Mouse (Mus musculus): Measurements from ENCODE around the gene Tmem211.

The Tmem211 gene

DNA sequence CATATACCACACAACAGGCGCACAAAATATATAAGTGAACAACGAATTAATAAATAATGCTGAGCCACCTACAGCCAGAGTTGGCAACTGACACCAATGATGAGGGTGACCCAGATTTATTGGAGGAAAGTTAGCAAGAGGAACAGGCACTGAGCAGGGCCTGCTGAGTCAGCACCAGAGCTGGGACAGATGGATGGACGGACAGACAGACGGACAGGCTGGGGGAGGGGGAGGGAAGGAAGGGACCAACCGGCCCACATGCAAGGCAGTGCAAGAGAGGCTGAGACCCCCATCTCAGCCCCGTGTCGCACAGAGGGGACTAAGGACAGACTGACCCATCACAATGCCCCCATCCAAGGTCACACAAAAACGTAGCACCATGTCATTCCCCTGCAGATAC, 12.7 kb upstream of the Tmem211 start:
- DNase-seq: no peak

DNA sequence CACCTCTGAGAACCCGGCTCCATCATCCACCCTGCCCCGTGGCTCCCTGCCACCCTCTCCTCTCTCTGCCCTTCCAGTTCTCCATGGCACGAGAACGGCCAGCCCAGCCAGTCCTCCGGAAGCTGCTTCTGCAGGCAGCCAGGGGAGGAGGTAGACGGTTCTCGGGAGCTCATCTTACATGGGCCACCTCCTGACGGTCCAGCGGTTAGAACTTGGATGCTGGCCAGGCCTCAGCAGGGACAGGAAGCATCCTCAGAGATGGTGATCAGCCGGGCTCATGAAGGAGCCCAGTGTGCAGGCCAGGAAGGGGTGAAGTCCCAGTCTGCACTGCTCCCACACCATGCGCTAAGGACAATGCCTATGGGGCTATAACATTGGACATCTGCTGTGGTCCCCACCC, 12.3 kb upstream of the Tmem211 start:
- DNase-seq: no peak

DNA sequence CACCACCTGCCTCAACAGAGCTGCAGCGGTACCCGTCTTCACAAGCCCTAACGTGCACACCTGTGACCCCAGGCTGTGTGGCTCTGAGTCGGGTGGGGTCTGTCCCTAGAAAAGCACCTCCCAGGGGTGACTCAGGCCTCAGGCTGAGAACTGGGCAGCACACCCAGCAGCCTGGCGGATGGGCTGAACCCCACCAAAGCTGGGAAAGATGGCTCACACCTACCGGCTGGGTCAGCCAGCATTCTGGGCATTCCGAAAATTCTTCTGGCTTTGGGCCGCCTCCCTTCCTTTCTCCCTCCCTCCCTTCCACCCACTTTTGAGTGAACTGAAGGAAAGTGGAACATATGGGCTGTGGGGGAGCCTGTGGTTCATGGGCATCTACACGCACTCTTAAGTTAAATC, 11.1 kb upstream of the Tmem211 start:
- no peak for DNase-seq

DNA sequence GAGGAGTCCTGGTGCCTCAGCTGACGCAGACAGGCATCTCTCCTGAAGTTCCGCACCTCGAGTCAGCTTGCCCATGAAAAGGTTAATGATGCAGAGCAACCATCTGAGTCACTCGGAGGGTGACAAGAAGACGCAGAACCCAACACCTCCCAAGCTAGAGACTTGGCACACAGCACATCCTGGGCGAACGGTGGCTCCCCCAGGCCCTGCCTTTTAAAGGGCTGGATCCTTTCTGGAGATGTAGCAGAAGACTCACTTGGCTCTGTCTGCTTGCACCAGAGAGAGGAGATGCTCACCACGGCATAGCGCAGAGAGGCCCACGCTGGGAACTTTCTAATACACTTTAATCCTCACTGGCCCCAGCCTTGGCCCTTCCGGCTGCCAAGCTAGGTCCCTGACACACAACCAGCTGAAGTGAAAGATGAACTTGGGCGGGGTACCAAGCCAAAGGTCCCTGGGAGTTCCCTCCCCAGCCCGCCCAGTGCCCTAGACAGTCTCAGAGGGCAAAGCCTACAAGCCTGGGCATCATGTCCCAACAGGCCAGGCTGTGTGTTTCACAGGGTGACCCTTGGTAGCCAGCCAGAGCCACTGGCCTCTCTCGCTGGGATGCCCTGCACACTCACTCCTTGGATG, 10.3 kb upstream of the Tmem211 start:
- no peak for DNase-seq

DNA sequence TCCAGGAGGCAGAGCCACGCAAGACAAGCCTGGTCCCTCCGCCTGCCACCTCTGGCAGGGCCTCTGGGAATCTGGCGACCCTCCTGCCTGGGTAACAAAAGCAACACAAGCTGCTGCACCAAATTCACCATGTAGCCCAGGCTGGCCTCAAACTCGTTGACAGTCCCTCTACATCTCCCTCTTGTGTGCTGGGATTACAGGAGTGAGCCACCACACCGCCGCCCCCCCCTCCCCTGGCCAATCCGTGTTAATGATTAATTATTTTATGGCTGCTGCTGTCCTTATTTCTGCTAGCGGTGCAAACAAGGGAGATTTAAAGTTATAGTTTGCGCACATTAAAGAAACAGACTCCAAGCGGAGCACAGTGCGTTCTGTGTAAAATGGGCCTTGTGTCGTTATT, 9.6 kb upstream of the Tmem211 start:
- DNase-seq: no peak

DNA sequence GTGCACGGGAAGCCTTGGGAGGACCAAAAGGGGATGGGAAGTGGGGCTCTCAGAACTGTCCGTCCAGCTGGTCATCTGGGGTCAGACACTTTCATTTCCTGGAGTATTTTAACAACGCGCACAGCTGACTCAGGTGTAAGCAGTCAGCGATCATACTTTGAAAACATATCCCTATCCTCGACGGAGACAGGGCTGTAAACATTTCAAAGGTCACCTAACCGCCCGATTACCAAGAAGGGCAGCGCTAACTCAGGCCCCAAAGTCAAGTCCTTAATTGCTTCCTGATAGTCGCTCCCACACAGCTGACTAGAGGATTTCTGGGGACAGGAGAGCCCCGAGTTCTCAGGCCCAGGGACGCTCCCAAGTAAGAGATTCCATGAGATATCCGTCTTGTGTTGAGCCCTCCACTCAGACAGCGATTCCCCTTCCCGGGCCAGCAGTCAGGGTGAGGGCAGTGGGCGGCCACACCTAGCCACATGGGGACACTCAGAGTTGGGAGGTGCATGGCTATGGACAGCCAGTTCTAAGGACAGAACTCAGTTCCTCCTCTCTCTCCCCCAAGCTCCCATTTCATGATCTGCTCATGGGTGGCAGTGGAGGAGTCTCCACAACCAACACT, 8.0 kb upstream of the Tmem211 start:
- no peak for DNase-seq

DNA sequence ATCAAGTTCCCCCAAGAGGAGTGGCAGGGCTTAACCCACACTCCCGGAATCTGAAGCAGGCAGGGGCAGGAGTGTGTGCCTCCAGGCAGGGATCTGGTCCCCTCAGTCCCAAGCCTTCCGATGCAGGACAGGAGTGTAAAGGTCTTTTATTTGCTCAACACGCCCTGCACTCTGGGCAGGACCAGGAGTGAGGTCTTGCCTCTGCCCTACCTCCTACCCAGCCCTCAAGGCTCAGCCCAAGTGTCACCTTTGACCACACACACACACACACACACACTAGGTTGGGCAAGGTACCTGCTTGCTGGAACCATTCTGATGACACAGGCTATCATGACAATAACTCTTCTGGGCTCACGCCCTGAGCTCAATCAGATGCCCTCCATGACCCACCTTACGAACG, 7.3 kb upstream of the Tmem211 start:
- no peak for DNase-seq

DNA sequence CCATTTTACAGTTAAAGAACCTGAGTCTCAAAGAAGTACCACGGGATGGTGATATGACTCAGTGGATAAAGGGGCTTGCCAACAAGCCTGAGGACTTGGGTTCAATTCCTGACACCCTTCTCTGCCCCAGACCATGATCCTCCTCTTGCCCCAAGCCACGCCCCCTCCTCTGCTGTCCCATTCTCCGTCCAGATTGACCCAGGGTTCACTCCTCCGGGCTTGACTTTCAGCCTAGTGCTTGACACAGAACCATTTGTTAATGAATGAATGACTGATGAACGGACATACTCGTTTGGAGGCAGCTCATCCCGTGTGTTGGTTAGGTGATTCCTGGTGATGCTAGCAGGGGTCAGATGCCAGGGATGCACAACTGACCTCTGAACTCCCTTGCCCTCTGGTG, 6.8 kb upstream of the Tmem211 start:
- DNase-seq: no peak

DNA sequence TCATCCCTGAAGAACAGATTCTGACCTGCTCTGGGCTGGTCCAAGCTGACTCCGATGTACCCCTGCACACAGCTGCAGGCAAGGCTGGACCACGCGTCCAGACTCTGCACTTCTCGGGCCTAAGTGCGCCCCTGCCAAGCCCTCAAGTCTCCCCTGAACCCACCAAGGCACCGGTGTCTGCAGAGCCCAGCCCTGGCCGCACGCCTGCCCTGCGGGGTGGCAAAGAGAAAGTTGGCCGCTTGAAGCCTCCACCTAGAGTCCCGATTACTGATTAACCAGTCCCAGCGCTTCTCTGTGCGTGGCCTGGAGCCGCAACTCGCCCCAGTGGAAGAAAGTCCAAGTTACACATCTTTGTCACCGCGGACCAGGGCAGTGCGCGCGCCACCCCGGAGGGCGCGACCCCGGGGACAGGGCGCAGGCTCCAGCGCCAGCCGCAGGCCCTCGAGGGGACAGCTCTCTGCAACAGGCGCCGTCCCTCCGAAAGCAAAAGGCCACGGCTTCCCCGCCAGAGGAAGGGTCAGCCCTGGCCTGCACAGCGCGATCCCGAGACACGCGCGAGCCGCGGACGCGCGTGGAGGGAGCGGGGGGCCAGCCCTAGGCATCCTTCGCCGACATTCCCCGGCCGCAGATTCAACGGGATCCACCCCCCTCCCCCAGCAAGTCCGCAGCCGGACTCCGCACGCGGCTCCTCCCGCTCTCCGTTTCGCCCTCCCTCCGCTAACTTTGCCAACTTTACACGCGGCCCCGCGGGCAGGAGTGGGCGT, 6.1 kb upstream of the Tmem211 start:
- DNase-seq: no peak

DNA sequence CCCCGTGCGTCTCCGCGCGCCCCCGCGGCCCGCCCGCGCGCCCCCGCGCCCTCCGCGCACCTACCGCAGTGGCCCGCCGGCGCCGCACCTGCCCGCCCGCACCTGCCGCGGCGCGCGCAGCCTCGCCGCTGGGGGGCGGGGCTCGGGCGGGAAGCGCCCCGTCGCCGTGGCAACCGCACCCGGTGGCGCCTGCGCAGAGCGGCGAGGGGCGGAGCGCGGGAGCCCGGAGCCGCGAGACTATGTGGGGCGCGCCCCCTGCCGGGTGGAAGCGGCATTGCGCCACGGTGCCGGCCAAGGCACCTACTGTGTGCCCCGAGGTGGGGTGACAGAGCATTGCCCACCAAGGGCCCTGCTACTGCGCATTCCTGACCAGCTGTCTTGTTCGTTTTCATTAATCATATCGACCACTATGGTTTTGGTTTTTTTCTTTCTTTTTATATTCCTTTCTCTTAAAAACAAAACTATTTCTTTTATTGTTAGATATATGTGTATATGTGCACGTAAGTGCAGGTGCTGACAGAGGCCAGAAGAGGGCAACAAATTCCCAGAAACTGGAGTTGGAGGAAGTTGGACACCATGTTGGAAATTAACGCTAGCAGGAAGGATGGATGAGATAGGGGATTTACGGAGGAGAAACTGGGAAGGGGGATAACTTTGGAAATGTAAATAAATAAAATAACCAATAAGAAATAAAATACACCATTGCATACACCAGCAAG, 5.4 kb upstream of the Tmem211 start, which contains the start of gene 2900026A02Rik:
Gene 2900026A02Rik (minus strand): TSS at position 90 of the 719 bp plus-strand sequence.
- peak; percentile 29 for DNase-seq

DNA sequence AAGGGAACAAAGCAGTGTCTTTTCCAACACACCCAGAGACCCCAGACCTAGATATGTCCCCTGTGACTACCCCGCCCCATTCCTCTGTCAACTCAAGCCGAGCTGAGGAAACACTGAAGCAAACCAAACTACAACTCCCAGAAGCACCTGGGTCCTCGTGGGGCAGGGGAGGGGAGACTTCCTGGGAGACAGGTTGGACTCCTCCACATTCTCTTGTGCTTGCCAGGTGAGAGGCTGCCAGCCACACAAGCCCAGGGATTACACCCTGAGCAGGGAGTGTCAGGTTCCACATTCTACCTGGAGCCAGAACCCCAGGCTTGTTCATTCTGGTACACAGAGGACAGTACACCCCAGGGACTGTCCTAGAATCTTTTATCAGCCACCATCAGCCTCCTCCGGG, 2.8 kb upstream of the Tmem211 start:
- DNase-seq: no peak

DNA sequence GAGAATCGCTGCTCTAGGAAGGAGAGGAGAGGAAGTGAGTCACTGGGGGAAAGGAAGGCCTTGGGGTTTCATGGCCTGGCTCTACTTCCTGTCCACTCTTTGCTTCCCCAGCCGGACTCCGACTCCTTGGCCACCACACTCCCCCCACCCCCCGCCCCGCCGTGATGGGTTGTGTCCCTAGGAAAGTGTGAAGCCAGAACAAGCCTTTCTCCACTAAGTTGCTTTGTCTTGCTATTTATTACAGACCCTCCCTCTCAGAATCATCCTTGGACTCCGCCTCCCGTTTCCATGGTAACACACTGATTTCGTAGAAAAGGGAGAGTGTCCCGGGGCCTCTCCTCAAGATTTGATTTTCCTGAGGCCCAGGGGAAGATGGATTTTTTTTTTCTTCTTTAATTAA, 1.4 kb upstream of the Tmem211 start:
- DNase-seq: no peak

DNA sequence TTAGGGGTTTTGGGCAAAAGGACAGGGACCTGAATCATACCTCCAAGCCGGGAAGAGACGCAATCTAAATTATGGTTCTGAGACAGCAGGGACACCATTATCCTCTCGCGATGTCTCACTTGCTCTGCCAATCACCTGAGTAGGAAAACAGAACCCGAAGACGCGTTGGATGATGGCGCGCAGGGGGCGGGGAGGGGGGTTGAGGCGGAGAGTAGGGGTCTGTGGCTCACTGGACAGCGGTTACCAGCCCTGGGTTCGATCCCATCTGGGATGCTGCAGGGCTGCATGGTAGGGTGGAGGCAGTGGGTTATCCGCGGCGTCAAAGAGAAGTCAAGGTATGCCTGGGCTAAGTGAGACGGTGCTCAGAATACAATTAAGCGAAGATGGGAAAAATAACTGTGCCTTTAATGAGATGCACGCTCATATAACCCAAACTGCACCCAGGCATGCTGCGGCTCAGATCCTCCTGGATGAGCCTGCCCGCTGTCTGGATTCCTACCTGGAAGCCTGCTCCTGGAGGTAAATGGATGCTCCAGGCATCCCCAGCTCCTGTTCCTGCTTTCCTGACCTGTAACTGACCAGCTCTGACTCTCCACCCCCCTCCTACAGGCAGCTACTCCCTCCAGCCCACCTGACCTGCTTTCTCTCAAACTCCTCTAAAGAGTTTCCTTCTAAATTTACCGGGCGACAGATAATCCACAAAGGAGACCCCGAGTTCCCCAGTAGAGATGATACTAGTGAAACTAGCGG, 848 bp upstream of the Tmem211 start:
- no peak for DNase-seq

DNA sequence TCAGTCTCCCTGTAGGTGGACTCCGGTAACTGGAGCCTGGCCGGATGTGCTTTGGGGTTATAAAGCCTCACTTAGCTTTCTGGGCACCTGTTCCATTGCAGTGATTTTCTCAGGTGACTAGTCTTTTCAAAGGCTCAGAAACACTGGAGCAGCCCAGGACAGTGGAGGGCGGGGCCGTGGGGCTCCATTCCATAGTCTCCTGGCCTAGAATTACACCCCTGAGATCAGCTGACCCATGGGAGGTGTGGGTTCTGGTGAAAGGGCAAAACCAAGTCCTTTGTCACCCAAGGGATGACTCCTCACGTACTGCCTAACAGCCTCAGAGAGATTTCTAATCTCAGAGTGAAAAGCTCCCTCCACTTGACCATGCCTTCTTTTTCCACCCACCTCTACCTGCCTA, 3.5 kb downstream of the Tmem211 start:
- DNase-seq: no peak

DNA sequence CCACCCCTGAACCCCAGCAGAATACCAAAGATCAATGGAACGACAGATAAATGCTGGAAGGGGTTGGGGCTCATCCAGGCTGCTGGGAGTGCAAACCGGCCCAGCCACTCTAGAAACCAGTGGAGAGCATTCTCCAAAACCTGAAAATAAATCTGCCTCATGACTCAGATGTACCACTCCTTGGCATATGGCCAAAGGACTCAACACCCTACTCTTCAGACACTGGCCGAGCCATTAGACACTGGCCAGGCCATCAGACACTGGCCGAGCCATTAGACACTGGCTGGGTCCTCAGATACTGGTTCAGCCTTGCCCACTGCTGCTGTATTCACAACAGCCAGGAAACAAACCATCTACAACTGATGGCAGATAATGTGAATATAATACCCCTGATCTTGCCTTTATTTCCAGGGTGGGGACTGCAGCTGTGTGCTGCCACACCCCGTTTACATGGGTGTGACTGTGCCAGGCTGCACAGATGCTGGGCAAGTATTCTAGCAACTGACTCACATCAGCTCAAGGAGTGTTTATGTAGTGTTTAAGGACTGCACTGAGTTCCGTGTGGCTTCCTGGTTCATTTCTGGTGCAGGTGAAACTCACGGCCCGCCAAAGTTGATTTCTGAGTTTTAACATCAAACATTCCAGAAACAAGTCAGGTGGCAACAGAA, 22.7 kb downstream of the Tmem211 start:
- DNase-seq: no peak

DNA sequence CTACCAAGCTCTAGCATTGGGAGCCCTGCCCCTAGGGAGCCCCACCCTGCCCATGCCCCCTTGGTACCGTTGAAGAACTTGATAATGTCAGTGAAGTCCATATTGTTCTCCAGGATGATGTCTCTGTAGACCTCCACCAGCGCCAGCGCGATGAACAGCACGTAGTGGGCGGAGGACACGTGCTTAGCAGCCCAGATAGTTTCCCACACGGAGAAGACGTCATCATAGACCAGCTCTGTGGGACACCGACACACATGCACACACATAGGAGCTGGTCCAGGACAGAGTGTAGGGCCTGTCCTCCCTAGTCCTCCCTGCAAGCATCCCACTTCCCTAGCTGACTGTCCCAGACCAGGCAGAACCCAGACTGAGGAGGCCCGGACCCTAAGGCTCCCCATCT, 24.1 kb downstream of the Tmem211 start:
- no peak for DNase-seq

DNA sequence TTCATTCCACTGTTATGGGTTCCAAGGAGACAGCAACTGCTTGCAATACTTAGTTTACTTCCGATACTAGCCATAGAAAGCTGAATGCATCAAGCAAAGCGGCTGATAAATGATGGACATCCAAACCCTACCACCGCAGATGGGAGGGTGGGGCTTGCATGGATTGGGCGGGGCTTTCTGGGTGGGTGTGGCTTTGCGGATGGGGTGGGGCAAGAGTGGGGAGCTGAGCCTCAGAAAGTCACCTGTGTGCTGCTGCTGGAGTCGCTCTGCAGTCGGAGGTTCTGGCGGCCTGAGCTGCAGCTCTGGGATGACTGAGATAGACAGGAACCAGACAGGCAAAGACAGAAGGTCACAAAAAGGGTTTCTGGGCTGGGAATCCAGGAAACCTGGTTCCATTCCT, 38.9 kb downstream of the Tmem211 start:
- DNase-seq: no peak

DNA sequence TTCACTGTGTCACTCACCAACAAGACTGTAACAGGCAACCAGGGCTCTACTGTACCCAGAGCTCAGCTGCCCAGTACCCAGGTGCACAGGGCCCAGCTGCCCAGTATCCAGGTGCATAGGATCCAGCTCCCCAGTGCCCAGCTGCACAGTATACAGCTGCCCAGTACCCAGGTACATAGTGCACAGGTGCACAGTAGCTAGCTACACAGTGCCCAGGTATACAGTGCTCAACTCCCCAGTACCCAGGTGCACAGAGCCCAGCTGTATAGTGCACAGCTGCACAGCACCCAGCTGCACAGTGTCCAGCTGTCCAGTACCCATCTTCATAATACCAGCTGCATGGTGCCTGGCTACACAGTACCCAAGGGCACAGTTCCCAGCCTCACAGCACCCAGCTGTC, 41.5 kb downstream of the Tmem211 start:
- no peak for DNase-seq

DNA sequence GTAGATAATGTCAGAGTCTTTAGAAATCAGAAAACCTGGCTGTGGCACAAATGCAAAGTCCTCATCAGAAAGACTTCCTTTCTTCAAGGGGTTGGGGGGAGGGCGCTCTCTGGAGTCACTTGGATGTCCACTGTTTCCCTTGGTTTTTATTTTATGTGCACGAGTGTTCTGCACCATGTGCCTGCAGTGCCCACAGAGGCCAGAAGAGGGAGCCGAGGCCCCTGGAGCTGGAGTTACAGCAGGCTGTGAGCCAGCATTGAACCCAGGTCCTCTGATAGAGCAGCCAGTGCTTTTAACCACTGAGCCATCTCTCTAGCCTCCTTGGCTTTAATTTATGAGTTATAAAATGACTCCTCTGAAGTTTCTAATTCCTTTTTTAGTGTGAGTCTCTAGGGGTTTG, 43.3 kb downstream of the Tmem211 start:
- DNase-seq: no peak

DNA sequence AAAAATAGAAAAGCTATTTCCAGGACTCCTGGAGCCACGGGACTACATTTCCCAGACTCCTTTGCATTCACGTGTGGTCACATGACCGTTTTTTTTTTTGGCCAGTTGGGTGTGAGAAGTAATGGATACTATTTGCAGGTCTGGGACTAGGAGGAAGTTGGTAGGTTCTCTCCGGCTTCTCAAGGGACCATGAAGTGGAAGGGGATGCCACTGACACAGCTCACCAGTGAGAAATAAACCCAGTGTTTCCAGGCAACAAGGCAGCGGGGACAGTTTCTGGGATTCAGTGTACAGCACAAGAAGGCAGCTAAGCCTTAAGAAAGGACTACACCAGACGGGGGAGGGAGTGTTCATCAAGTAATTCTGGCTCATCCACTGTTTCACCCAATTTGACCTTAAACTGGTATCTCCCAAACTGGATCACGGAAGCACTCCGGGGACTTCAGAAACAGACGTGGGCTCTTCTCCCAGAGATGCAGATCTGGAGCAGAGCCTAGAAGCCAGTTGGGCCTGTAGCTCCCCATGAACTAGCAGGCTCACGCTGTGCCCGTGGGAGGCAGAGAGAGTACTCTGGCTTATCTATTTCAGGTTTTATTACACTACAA, 44.6 kb downstream of the Tmem211 start:
- no peak for DNase-seq

DNA sequence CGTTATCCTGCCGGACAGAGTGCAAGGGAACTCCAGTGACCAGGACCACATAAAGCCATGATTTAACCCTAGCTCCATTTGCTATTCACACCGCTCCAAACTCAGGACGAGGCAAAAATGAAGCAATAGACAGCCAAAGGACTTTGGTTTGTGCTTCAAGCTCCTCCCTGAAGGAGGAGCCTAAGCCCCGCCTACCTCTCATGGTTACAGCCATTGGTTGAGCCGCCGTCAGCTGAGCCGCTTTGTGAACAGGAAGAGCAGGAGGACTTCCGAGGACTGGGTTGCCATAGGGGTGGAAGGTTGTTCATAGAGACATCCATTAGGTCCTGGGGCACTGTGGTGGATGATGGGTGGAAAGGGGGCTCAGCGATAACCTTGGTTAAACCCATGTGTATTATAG, 49.1 kb downstream of the Tmem211 start:
- DNase-seq: no peak
